Mouse (Mus musculus) cerebellum, postnatal 10 days (tissue): Measurements from ENCODE around the gene Cdkn2aip.
A peak's percentile ranks its signal among the peaks of the same experiment; 100 is the strongest.

Experiments used
- DNase-seq, 2 experiments: peaks; one replicate each; pipeline ENCODE4 v3.0.0; 2021; ENCODE audit warnings: mixed read lengths in 2 of 2

Gene Cdkn2aip

DNA sequence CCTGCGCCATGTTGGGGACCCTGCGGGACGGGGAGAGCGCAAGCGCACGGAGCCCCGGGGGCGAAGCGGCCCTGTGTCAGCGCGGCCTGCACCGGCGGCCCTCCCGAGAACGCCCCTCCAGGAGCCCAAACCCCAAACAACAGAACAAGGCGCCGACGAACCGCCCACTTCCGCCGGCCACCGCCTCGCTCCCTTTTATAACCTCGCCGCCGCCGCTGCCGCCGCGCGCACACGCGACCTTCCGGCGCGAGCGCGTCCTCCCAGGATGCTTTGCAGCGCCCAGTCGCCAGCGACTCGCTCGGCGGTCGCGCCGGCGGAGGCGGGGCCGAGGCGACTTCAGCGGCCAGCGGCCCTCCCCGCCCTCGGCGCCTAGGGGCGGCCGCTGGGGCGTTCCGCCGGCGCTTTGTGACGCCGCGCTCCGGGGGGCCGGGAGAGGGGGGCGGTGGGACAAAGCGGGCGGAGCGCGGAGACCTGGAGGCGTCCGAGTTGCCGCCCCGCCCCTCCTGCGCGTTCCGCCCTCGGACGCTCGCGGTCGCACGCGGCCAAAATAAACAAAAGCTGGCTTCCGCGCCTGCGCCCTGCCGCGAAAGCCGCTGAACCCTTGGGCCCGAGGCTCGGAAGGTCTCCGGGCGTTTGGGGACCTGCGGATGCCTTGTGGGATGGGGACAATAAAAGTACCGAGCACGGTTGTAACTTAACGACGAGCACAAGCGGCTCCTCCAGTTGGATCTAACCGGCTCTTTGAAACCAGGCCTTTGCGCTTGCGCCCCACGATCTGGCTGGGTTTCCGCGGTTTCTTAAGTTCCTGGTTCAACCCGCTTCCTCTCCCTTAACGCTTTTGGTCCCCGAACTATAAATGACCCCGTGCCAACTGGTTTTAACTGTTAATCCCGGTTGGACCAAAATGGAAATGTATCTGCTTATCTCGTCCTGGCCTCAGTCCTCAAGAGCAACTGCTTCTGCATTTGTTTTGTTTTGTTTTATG is at the start of gene Cdkn2aip:
Gene Cdkn2aip (minus strand): TSS at position 172 of the 985 bp plus-strand sequence.
- DNase-seq: peak; percentile 97

DNA sequence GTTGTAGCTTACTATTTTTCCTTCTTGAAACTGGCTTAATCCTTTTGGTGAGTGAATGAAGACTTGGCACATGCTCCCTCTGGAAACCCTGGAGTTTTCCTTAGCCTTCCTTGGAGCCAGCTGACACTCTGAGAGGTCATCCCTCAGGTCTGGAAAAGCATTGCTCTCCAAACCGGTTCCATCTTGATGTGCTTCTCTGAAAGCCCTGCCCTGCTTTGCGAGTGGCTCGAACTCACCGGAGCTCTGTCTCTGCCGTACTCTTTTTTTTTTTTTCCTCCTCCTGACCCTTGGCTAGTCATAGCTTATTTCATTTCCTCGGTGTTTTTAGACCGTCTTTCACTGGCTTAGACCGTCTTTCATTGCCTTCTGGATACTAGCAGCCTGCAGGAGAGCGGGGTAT is 49.5 kb upstream of the Cdkn2aip start:
- DNase-seq: no peak

DNA sequence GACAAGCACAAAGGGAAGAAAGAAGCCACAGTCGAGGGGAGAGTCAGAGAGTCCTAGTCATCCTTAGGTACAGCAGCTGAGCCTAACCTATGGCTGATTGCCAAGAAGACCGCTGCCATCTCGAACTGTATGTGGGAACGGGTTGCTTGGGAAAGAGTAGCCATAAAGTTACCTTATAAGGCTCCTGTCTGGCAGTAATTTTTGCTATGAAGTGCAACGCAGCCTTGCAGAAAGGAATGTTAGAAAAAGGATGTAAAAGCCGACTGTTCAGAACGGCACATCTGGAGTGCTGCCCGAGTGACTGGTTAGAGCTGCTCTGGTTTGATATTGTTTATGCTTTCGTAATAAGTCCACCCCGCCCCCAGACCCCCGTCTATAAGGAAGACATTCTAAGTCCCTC is 47.0 kb upstream of the Cdkn2aip start:
- DNase-seq: peak in 1 of 2 experiments; percentile 12

DNA sequence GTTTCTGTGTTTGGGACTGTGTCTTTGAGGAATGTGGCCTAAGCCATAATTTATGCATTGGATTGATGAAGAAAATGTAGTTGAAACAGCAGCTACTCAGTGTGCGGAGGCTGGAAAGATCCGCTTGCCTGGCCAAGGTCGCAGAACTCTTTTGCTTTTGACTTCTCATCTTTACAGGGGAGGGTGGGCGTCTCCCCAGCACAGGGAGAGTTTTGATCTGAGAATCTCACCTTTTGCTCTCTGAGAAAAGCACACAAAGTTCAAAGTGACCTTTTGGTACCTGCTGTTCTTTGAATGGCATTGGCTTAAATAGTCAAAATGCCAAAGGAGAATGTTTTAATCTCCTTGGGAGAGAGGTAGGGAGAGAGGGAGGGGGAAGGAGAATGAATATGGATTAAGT is 46.5 kb upstream of the Cdkn2aip start:
- DNase-seq: no peak

DNA sequence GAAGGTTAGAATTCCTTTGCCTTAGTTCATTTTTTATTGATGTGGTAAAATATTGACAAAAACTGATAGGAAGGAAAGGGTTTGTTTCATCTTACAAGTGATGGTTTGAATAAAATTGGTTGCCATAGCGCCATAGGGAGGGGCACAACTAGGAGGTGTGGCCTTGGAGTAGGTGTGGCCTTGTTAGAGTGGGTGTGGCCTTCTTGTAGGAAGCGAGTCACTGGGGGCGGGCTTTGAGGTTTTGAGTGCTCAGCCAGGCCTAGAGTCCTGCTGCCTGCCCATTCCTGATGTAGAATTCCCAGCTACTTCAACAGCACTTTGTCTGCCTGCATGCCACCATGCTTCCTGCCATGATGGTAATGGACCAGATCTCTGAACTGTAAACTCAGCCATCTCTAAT is 39.4 kb upstream of the Cdkn2aip start:
- DNase-seq: no peak

DNA sequence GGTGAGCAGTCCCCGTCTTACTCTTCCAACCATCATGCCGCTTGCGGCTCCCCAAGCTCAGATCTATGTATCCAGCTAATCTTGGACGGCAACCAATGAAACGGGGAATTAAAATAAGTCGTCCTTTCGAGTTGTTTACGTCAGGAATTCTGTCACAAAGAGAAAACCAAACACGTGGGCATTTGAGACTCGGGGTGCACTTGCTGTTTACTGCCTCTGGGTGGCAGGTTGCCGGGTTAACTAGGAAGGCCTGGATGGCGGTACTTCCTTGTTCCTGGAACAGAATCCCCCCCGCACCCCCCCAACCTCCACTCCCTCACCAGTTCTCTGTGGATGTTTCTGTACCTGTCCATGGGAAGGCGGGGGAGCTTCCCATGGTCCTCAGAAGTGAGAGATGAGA is 36.4 kb upstream of the Cdkn2aip start:
- DNase-seq: peak in 1 of 2 experiments; percentile 25

DNA sequence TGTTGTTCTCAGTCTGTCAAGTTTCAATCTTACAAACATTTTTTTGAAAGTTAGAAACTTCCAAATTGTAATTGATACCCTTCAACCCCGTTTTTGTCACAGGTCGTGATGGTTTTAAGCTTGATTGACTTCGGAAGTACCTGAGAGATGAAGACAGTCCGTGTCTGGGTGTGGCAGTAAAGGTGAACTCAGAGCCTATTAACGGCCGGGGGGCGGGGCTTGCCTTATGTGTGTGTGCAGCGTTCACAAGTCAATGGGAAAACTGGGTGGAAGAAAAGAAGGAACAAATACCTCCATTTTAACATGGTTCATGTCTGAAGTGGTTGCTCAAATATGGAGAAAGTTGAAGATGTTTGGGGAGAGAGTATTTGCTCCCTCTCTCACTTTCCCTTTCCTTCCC is 35.8 kb upstream of the Cdkn2aip start:
- DNase-seq: no peak

DNA sequence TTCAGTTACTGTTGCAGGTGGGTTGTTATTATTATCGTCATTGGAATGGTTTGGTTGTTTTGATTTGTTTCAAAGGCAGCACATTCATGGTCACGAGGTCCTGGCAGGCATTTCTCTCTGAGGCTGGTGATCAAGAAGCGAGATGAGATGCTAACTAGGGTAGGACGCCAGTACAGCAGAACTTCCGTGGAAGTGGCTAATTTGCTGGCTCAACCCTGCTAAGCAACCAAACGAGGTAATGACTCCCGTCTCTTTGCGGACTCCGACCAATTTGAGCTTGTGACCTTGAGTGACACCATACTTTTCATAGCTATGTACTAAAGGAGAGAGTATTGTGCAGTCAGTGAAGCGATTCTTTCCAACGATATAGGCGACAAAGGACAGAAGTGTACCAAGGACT is 32.6 kb upstream of the Cdkn2aip start:
- DNase-seq: no peak

DNA sequence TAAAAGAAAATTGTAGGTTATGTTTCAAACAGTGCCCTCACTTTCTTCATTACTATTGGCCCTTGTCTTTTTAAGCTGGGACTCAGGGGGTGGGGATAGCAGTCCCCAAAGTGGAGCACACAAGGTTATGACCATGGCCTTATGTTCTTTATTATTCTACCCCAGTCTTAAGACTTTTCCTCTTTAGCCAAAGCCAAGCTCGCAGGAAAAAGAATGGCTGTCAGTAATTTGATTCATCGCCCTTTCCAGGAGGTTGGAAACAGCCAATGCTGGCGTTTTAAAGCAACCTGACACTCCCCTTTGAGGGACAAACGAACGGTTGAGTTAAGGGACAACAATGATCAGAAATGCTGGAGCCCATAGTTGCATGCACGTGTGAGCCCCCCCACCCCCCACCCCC is 32.1 kb upstream of the Cdkn2aip start:
- DNase-seq: no peak

DNA sequence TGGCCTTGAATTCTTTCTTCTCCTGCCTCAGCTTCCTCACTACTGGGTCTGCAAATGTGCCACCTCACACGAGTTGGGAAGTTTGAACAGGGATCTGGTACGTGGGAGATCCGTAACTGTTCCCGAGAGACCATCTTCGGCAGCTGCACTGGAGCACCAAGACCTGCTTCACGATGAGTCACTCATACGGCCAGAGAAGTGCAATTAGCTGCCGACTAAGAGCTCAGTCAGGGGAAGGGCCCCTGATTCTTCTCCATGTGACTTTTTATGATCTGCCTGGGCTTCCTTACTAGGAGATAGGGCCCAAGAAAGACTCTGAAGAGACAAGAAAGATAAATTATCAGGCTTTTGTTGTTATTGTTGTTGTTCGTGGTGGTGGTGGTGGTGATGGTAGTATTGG is 31.1 kb upstream of the Cdkn2aip start:
- DNase-seq: no peak

DNA sequence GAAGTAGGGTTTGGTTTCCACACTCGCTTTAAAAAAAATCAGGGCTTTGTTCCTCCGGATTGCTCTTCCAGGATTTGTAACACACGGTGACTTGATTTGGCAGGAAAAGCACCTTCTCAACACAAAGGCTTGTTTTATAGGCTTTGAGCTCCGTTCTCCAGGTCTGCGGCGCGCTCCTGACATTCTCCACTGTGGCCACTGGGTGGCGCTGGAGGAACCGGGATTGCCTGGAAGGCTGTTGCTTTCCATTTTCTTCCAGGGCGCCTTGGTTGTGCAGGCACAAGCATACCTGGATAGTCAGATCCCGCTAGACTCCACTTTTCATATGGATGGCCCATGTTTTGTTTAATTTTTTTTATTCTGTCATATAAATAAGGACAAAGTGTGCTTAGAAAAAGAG is 29.7 kb upstream of the Cdkn2aip start:
- DNase-seq: peak; percentile 94 to 95

DNA sequence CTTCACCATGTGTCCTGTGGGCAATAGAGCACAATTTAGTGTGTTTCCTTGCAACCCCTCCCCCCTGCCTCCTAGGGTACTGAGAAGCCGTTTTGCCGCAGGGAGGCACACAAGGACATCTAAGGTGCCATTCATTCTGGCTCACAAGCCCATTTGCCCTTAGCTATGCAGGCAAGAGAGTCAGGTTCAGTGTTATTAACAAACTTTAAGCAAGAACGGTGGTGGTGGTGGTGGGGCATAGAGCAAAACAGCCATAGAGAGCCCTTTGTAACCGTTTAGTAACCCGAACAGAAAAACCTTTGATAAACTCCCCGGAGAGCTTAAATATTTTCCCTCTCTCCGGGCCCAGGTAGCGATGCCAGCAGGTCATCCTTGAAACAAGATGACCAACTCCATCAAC is 29.3 kb upstream of the Cdkn2aip start:
- DNase-seq: peak in 1 of 2 experiments; percentile 18

DNA sequence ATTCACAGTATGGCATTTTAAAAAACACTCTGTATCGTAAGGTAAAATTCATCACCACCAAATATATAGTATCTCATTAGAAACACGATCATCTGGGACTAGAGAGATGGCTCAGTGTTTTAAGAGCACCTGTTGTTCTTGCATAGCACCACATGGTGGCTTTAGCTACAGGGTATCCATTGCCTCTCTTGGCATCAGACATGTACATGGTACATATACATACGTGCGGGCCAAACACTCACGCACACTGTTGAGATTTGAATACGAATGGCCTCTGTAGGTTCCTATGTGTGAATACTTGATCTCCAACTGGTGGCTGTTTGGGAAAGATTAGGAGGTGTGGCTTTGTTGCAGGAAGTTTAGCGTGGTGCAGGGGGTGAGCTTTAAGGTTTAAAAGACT is 28.6 kb upstream of the Cdkn2aip start:
- DNase-seq: no peak

DNA sequence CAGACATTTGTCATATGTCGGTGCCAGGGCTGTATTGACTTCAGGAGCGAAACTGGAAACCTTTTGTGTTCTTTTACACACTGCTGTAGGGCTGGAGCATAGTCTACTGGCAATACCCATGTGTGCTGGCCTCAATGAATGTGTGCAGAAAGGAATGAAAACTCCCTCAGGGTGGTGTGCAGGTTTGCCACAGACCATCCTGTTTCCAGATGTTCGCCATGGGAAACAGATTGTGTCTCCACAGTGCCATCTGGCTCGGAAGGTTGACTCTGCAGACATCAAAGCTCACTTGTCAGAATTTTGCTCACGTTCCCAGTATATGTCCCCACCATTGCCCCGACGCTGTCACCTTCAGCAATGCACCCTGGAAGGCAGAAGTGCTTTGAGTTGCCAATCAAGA is 23.4 kb upstream of the Cdkn2aip start:
- peak; percentile 72 to 75 for DNase-seq

DNA sequence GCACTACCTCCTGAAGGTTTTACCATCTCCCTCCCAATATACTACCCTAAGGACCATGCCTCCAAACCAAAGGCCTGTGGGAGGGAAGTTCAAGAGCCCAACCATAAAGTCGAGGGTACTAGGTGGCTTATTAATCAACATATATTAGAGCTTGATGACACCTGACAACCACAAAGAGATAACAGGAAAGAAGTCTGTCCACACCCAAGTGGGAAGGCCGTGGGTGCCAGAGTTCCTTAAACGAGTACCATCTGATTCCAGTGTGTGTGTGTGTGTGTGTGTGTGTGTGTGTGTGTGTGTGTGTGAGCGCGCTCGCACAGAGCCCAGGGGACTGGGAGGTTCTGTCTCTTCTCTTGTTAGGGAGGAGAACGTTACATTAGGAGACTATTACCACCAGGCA is 15.6 kb upstream of the Cdkn2aip start:
- DNase-seq: no peak

DNA sequence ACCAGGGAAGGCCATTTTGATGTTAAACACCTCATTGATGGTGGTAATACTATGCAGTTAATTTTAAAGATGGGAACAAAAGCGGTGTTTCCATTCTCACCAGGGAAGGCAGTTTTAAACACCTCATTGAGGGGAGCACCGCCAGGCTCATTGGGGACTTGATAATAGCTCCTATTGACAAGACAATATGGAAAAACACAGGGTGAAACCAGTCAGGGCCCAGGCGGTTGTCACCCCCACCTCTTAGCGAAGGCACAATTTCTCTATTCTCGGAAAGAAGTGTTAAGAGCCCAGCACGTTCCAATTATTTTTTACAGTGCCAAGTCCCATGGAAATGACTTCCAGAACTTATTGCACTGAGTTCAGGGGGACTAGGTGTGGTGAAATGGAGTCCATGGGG is 13.2 kb upstream of the Cdkn2aip start:
- DNase-seq: no peak

DNA sequence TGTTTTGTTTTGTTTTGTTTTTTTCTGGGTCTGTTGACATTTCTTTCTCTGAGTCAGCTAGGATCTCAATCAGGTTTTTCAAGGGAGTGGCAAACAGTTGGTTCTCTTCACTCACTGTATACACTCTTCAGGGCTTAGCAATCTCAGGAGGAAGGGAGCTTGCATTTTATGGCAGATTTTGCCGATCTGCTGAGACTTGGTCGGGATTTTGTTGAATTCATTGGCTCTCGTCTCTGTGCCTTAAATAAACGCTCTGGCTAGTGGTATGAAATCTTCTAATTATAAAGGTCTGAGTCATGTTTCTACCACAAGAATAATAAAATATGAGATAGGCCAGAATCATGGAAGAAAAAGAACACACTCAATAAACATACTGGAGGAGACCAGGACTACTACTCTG is 7.9 kb upstream of the Cdkn2aip start:
- DNase-seq: no peak

DNA sequence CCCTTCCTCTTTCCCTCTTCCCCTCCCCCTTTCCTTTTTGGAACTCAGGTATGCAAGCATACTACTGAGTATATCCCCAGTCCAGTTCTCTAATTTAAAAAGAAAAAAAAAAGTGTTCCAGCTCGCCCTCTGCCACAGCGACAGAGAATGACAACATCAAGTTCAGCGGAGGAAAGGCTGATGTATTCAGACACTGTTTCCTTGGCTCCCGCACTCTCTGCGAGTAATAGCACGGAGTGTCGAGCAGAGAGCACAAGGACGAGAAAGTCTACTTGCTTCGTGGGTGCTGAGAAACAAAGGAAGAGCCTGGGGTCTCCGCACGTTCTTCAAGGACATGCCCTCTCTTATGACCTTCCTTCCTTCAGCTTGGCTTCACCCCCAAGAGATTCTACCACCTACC is 4.9 kb upstream of the Cdkn2aip start:
- DNase-seq: no peak

DNA sequence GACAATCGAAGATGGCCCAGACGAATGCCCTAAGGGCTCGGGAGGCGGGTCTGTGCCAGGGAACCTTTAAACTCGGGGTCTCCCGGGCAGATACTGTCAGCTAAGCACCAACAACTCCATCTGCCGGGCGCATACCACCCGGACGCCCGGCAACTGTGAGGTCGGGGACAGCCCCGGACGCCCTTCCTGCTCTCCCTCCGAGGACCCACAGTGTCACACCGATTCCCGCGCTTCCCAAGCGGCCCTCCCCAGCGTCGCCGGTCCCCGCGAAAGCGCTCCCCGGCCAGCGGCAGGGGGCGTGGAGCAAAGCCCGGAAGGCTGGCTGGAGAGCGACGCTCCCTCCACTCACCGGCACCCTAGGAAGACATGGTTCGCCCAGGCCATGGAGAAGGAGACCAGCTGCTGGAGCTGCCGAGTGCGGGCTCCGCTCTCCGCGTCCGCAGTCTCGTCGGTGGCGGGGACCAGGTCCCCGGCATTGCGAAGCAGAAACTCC is 515 bp downstream of the Cdkn2aip start:
- no peak for DNase-seq

DNA sequence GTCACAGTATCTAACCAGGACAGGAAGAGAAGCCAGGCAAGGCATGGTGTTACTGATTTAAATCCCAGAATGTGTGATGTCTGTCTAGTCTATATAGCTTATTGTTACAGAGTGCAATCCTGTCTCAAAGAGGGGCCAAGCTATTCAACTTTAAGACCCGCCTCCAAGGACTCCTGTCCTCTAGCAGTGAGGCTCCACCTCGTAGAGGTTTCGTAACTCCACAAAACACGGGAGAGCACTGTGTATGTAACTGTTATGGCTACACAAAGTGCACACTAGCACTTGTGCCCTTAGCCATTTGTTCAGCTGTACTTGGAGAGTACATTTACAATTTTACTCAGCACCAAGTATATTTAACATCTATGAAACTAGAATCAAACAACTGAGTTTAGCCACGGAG is 5.6 kb downstream of the Cdkn2aip start:
- DNase-seq: no peak

DNA sequence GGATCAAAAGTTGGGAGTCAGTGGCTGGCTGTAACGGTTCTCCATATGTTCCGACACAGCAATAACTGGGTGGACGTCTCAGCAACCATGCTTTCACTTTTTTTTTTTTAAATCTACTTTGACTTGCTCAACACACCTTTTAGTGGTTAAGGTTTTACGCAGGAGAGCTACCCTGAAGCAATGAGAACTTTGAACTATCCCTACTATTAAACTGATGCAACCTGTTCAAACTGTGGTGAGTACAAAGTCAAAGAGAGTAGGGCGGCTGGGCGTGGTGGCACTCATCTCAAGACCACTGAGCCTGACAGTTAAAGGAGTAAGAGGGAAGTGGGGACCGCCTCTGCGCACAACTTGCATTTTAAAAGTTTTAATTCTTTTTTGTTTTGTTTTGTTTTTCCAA is 7.0 kb downstream of the Cdkn2aip start:
- no peak for DNase-seq

DNA sequence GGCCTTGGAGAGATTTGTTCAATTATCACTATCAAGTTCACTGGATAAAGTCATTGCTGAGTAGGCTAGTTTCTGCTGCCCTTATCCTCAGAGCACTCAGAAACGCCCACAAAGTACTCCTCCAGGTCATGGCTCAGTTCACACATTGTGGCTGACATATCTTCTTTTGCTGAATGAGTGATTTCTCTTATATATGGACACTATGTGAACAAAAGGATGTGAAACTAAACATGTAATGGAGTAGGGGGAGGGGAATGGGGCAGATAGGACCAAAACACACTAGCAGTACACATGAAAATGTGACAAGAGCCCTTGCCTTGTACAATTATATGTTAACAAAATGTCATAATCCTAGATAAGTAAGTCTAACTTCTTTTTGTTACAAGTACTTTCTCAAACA is 11.4 kb downstream of the Cdkn2aip start:
- DNase-seq: no peak

DNA sequence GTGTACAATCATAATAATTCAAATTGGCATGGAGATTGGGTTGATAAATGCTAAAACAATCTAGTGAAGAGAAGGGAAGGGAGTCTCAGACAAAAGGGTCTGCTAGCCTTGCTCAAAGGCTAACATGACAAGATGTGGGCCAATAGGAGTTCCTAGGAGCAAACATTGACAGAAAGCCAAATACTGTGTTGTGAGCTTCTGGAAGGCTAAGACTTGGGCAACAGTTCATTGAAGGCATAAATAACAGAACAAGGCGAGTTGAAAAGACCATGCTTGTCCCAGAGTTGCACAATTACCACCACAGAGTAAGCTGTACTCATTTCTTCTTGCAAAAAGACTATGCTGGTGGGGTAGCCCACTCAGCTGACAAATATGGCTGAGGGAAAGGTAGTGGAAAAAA is 16.0 kb downstream of the Cdkn2aip start:
- no peak for DNase-seq

DNA sequence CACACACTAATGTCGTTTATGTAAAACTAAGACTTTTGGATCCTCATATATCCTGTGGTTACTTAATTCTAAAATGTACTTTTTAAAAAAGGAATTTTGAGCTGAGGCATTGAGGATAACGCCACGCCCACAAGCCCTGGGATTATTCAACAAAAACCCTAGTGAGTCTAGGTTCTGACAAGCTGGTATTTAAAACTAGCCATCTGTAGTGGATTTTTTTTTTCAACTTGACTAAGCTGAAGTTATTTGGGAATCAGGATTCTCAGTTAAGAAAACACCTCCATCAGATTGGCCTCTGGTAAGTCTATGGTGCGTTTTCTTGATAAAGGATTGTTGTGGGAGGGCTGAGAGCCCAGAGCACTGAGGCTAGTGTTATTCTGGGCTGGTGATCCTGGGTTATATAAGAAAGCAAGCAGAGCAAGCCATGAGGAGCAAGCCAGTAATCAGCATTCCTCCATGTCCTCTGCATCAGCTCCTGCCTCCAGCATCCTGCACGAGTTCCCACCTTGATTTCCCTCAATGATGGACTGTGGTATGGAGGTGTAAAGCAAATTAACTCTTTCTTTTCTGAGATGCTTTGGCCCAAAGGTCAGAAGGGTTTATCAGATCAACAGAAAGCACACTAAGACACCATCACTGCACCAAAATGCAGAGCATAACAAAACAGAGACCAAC is 18.2 kb downstream of the Cdkn2aip start:
- DNase-seq: no peak
